Mouse (Mus musculus) ES-E14 (cell line): ENCODE results near the gene Atg2a. TPM values are rescaled to one million over a fixed set of nuclear protein-coding genes. Genes with fewer than 3 reads are reported as not detected.

ENCODE experiments used
- DNase-seq: peaks from one replicate; pipeline ENCODE4 v3.0.0-alpha.2; 2013; ENCODE audit warnings: low read depth, low spot score
- H3K27ac ChIP-seq: 2 replicates; pipeline ENCODE4 v1.5.1; 2012; ENCODE audit warnings: low read depth, mild to moderate bottlenecking, low read length, moderate library complexity, mixed read lengths; ENCODE audit not compliant: poor library complexity, insufficient read depth, severe bottlenecking
- H3K36me3 ChIP-seq: 2 replicates; pipeline ENCODE4 v1.6.1; 2012; ENCODE audit warnings: mild to moderate bottlenecking, low read length, moderate library complexity, mixed read lengths; ENCODE audit not compliant: control insufficient read depth, poor library complexity, insufficient read depth, severe bottlenecking
- H3K4me1 ChIP-seq, 2 experiments: fragments of 150-350 bp in 1 of 2; sonication (generic) in 1 of 2; 2 replicates each; pipeline ENCODE4 v1.6.1; 2012; ENCODE audit warnings: low read length in 2 of 2, mild to moderate bottlenecking in 1 of 2, mixed read lengths in 1 of 2; ENCODE audit not compliant: control insufficient read depth in 2 of 2, insufficient read depth in 2 of 2, poor library complexity in 1 of 2
- H3K4me3 ChIP-seq, 2 experiments: fragments of 150-350 bp in 1 of 2; sonication (generic) in 1 of 2; 2 replicates each; pipeline ENCODE4 v1.5.1; 2012; ENCODE audit warnings: low read length in 2 of 2, low read depth in 1 of 2, mild to moderate bottlenecking in 1 of 2, mixed read lengths in 1 of 2; ENCODE audit not compliant: insufficient read depth in 1 of 2, poor library complexity in 1 of 2, severe bottlenecking in 1 of 2
- H3K9ac ChIP-seq: 2 replicates; pipeline ENCODE4 v1.6.1; 2012; ENCODE audit warnings: low read depth, mild to moderate bottlenecking, low read length, mixed read lengths; ENCODE audit not compliant: poor library complexity, insufficient read depth, severe bottlenecking
- H3K9me3 ChIP-seq: fragments of 150-350 bp; sonication (generic); 2 replicates; pipeline ENCODE4 v1.6.1; 2012; ENCODE audit warnings: low read depth, mild to moderate bottlenecking, low read length; ENCODE audit not compliant: control insufficient read depth, insufficient read depth
- CHD2 ChIP-seq: IDR thresholded peaks from 2 replicates; pipeline ENCODE4 v1.6.1; 2014; ENCODE audit warnings: mild to moderate bottlenecking, low read depth, low read length, inconsistent platforms
- HCFC1 ChIP-seq: IDR thresholded peaks from 2 replicates; pipeline ENCODE4 v1.6.1; 2012; ENCODE audit warnings: low read length, inconsistent platforms, borderline replicate concordance; ENCODE audit not compliant: insufficient read depth
- MAFK ChIP-seq: IDR thresholded peaks from 2 replicates; pipeline ENCODE4 v1.6.1; 2014; ENCODE audit warnings: mild to moderate bottlenecking, low read depth, low read length, inconsistent platforms; ENCODE audit not compliant: insufficient read depth
- ZC3H11A ChIP-seq: IDR thresholded peaks from 2 replicates; pipeline ENCODE4 v1.6.1; 2012; ENCODE audit warnings: low read depth, mild to moderate bottlenecking, inconsistent platforms, low read length, borderline replicate concordance
- ZNF384 ChIP-seq: IDR thresholded peaks from 2 replicates; pipeline ENCODE4 v1.6.1; 2012; ENCODE audit warnings: low read depth, low read length, inconsistent platforms
- in situ Hi-C, 2 experiments: fragments of 600-800 bp; cut with MboI; formaldehyde crosslinking; loops; one replicate each; pipeline ENCODE4 v1.15.1; 2025; ENCODE audit warnings: low sequenced_read_pairs in 2 of 2, inconsistent platforms in 1 of 2; ENCODE audit not compliant: unreplicated experiment in 2 of 2
- total RNA-seq: library from RNA; depleted of rRNA; stranded (reverse); fragments of 300-350 nt; gene quantifications from 2 replicates; pipeline ENCODE4 v1.2.3, GENCODE M21; 2012

Atg2a gene
- total RNA-seq, 1 experiment = 31.8 TPM

- no peak for TF ChIP-seq CHD2
- TF ChIP-seq ZNF384 = no peak
- TF ChIP-seq HCFC1 = no peak
- no peak for TF ChIP-seq MAFK
- TF ChIP-seq ZC3H11A = no peak
- Histone ChIP-seq H3K27ac (no peak overlapping the region), H3K9me3 (no peaks in the 10 kb centered on the region), H3K9ac (no peak overlapping the region), H3K4me1 (peaks cover 0 to 11% of the 10 kb centered on the region in 2 experiments; a peak in 2 of 4 replicates), H3K4me3 (no peak overlapping the region), H3K36me3 (peaks cover 20% of the 10 kb centered on the region)
- no peak for DNase-seq
- in situ Hi-C loops = no loop called here
Measured at GRCm38 (mm10) chr19:6231036-6231435, 10.4 kb upstream of the Atg2a start.

GRCm38 (mm10) chr19:6233647-6234046, 7.8 kb upstream of the Atg2a start:
- H3K36me3 ChIP-seq = peaks cover 13% of the 10 kb centered on the region
- in situ Hi-C loops = no loop called here
- no peaks in the 10 kb centered on the region for H3K9me3 ChIP-seq
- H3K4me3 ChIP-seq = no peak overlapping the region
- no peak for DNase-seq
- no peak overlapping the region for H3K27ac ChIP-seq
- TF ChIP-seq ZNF384 (no peak), CHD2 (no peak), MAFK (no peak)
- no peak overlapping the region for H3K9ac ChIP-seq
- H3K4me1 ChIP-seq = peaks cover 3 to 11% of the 10 kb centered on the region in 2 experiments; a peak in 2 of 4 replicates

- no peak overlapping the region for H3K9ac ChIP-seq
- TF ChIP-seq HCFC1 (no peak), ZC3H11A (no peak), ZNF384 (no peak), CHD2 (no peak), MAFK (no peak)
- no peaks in the 10 kb centered on the region for H3K9me3 ChIP-seq
- DNase-seq = no peak
- peak overlapping the region; percentile 78 to 80; a peak in 3 of 4 replicates for H3K4me3 ChIP-seq
- H3K4me1 ChIP-seq = peaks cover 6 to 16% of the 10 kb centered on the region in 2 experiments; a peak in 3 of 4 replicates
- no peak overlapping the region for H3K27ac ChIP-seq
- in situ Hi-C loops = no loop called here
- peaks cover 9% of the 10 kb centered on the region for H3K36me3 ChIP-seq
Measured at GRCm38 (mm10) chr19:6234337-6235083, 7.0 kb upstream of the Atg2a start.

- Histone ChIP-seq H3K9me3 (no peaks in the 10 kb centered on the region), H3K36me3 (peaks cover 8% of the 10 kb centered on the region), H3K27ac (peak within 1 kb of the TSS; percentile 72; the same call in 1 of the 2 replicates), H3K4me3 (peak within 1 kb of the TSS; percentile 78 to 80), H3K9ac (peak within 1 kb of the TSS; percentile 82), H3K4me1 (peaks cover 8 to 23% of the 10 kb centered on the region in 2 experiments; a peak in 3 of 4 replicates)
- in situ Hi-C loops = no loop called here
- TF ChIP-seq HCFC1 (peak; percentile 89), MAFK (no peak), CHD2 (no peak), ZNF384 (no peak)
- DNase-seq = peak; percentile 87
Measured at GRCm38 (mm10) chr19:6235084-6236052, 6.1 kb upstream of the Atg2a start, which contains the start of gene Ppp2r5b. Gene Ppp2r5b (minus strand): TSS chr19:6235872.
